Mouse (Mus musculus): Measurements from ENCODE around the gene Zbtb3.

Gene Zbtb3

DNA sequence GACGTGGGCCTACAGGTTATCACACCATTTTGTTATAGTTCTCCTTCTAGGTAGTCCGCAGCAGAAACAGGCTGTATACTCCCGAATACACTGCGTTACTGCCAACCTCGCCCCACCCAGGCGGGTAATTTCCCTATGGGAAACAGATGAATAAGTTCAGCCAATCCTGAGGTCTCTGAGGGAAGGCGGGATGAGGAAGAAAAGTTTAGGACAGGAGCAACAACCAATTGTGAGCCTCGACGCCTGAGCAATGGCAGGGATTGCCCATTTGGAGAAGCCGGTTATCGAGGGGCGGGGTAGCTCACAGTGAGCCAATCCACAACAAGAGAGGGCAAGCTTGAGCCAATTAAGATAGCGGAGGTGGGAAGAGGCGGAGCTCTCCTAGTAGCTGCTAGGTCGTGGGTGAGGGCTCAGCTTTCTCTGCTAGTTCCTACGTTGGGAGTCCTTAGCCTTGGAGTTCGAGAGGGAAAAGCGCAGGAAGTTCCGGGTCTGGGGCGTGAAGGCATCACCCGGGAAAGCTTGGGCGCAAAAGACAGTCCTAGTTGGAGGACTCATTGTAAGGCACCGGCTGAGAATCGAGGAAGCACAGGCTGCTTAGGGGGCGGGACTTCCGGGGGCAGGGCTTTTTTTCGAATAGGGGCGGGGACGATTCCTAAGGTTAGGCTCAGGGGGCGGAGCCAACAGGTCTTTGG lies at the start of gene Zbtb3:
Gene Zbtb3, plus strand, starts transcription at position 426 of the 692 bp plus-strand sequence.
- DNase-seq (ENCODE audit: low read depth, low spot score): peak; percentile 100

DNA sequence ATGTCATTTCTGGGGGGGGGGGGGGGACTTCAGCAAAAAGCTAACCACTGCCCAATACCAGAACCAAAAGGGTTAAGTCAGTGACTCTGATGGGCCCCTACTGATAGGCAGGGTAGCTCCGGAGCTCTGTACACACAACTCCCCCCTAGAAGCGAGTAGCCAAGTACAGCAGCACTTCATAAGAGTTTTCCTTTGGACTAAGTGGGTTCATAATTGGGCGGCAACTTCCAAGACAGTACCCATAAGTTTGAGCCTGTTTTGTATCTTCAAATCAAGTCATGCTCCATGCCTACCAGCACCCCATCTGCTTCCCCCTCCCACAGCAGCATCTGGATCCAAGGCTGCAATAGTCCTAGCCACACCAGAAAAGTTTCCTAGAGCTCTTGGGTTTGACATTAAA lies 46.7 kb upstream of the Zbtb3 start:
- no peak for DNase-seq (ENCODE audit: low read depth, low spot score)

DNA sequence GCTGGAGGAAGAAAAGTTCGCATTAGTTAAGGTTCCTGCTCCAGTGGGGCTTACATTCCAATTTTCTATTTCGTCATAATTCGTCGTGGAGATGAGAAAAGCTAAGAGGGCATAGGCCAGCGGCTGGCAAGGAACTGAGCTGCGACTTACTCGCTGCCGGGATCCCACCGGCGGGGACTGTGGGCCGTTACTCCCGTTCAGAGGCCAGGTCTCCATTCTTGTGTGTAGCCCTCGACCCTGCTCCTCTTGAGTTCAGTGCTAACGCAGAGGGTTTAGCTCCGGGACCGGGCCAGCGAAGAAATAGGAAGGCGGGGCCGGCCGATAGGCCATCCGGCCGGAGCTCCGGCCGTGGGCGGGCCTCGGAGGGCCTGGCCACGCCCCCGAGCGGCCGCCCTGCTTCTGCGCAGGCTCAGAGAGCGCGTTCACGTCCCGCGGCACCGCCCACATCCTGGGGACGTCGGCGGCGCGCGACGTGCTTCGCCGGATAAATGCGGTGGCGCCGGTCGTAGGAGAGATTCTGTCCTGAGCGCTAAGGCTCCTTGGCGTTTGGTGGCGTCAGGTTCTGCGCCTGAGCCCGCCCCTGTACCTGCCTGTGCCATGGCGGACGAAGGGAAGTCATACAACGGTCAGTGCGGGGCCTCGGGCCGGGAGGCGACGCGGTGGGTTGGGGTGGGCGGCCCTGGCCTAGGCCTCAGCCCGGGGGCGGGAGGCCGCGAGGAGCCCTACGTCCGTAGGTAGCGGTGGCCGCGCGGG lies 45.5 kb upstream of the Zbtb3 start, which contains the start of gene Nxf1:
Gene Nxf1, plus strand, starts transcription at position 439 of the 753 bp plus-strand sequence.
- DNase-seq (ENCODE audit: low read depth, low spot score): peak; percentile 94

DNA sequence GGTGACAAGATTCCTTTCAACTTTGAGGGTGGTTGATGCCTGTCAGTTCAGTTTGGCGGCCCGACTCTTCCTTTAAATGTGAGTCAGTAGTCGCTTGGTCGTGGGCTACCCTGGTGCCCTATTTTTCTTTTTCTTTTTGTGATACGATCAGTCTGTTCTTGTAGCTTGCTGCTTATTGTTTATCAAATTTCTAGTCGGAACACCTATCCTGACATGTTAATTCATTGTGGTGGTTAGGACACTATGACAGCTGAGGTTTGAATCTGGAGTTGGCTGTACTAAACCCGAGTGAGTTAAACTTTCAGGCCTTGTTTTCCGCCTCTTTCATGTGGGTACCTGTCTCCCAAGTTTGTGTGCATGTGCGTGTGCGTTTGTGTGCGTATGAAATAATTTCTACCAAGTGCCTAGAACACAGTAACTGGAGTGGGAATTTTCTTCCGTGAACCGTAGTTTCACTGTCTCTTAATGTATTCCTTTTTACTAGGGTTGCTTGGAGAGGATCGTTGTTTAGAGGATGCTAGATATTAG lies 44.8 kb upstream of the Zbtb3 start:
- no peak for DNase-seq (ENCODE audit: low read depth, low spot score)

DNA sequence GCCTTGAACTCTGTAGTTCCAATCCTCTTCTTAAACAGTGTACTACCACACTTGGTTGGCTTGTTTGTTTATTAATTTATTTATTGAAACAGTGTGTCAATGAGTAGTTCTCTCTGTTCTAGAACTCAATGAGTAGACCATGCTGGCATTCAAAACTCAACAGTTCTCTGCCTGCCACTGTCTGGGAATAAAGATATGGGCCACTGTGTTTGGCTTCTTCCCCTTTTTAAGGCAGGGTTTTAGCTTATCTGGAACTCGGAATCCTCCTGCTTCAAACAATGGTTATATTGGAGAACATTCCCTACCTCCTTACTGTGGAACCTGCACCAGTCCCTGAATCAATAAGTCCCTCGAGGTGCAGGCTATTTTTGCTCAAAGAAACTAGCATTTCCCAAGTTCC lies 43.5 kb upstream of the Zbtb3 start:
- no peak for DNase-seq (ENCODE audit: low read depth, low spot score)

DNA sequence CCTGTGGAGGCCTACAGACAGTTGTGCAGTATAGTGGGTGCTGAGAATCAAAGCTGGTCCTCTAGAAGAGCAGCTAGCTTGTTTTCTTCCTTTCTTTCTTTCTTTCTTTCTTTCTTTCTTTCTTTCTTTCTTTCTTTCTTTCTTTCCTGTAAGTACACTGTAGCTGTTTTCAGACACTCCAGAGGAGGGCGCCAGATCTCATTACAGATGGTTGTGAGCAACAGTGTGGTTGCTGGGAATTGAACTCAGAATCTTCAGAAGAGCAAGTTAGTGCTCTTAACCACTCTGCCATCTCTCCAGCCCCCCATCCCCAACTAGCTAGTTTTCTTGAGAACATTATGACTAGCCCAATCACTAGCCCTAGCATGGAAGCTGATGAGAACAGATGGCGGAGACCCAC lies 41.6 kb upstream of the Zbtb3 start:
- DNase-seq (ENCODE audit: low read depth, low spot score): peak; percentile 43

DNA sequence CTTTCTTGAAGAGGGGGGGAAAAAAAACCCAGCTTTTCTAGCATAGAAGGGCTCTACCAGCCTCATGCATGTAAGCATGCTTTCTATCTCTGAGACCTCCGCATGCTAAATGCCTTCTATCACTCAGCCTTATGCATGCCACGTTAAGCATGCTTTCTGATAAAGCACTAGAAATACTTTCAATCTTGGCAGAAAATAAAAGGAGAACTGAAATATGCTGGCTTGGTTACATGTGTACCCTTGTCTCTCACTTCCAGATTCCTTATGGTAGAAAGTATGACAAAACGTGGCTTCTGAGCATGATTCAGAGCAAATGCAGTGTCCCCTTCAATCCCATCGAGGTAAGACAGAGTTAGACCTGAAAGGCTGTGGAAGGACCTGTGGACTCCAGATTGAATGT lies 39.1 kb upstream of the Zbtb3 start:
- DNase-seq (ENCODE audit: low read depth, low spot score): no peak

DNA sequence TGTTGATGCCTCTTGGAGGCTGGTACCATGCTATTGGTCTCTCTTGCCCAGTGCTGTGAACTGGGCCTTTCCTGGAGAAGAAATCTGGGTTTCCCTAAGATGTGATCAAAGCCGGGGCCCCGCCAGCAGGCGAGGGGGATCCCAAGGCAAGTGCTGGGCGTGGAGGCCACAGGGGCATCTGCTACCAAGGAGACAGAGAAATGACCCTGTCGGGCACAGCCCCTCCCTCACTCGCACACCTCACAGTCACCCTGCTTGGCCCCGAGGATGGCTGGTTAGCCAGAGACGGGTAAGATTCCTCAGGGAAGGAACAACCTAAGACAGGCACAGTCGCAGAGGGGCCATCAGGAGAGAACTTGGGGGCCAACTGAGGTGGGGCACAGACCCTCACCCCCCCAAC lies 36.8 kb upstream of the Zbtb3 start:
- DNase-seq (ENCODE audit: low read depth, low spot score): no peak

DNA sequence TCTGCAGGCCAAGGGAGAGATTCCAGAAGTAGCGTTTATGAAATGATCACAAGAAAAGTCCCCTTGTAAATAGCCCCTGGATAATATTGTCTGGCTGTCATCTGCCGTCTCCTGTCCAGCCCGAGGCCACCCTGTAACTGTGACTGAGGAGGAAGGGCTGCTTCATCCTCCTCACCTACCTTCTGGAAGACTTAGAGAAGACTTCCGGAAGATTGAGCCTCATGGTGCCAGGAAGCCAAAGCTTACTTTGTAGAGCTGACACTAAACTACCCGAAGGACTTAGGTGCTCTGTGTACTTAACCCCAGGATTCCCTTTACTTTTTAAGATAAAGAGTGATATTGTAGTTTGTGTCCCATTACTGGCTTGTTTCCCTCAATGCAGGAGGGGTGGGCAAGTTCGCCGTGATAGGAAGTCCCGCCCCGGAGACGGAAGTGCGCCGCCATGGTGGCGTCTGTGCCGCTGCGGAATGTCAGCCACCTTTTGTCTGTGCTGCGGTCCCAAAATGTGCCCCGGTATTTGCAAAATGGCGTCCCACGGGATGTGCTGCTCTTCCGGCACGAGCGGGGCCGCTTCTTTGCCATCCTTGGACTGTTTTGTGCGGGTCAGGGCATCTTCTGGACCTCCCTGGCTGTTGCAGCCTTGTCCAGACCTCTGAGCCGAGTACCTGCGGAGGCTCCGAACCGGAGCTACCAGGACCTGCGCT lies 31.6 kb upstream of the Zbtb3 start, which contains the start of gene Tmem223:
Gene Tmem223, plus strand, starts transcription at position 430 of the 704 bp plus-strand sequence.
- DNase-seq (ENCODE audit: low read depth, low spot score): peak; percentile 88

DNA sequence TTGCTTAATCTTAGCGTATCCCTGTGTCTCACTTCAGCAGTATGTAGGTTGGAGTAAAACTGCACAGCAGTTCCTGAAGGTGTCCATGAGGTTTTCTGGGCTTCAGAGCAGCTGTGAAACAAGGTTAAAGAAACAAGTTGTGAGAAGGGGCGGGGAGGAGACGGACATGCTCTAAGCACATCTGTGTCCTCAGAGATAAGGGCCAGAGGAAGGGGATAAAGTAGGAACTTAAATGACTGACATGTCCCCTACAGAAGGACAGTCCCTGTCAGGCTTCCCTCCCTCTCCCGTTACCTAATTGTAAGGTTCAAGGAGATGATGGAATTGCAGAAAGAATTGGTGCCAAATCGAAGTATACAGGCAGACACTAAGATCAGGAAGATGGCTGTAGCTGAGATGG lies 29.4 kb upstream of the Zbtb3 start:
- DNase-seq (ENCODE audit: low read depth, low spot score): peak; percentile 14

DNA sequence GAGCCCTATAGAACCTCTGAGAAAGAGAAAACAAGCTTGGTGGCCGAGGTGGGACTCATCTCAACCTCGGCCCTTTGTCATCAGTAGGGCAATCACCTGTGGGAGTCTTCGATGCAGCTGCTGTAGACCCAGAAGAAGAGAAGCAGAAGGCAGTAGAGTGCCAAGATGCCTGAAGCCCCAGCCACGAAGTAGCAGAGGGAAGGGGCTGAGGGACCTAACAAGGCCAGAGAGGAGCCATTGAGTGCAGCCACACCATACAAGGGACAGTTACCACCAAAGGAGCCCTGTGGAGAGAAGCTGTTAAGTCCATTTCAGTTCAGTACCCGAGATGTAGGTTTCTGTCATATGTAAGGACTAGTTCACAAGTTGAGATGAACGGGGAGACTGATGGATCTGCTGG lies 28.9 kb upstream of the Zbtb3 start:
- DNase-seq (ENCODE audit: low read depth, low spot score): peak; percentile 14

DNA sequence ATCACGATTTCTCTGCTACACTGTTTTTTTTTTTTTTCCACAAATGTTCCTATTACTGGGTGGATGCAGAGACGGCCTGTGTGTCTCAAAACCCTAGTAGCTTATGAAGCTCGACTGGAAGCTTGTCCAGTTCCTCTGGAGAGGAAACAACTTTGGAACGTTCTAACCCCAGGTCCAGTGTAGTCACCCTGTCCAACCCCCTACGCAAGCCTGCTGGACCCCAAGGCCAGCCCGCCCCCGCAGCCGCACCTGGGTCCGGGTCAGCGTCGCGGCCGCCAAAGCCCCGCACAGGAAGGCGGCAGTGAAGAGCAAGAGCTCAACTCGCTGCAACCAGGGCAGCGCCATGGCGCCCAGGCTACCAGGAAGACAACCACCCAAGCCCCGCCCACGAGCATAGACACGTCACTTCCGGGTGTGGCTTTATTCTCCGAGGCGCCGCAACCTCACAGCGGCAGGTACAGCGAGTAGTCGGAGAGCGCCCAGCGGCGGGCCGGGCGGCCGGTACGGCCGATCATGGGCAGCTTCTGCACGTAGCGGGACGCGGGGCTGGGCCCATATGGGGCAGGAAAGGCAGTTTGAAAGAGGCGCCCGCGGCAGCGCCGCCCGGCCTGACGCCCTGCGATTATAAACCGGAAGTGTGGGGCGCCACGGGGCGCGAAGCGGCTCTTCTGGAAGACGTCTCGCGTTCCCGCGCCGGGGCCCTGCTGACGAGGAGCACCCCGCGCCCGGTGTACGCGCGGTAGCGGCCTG lies 28.1 kb upstream of the Zbtb3 start, which contains the start of gene Tmem179b:
Gene Tmem179b, minus strand, starts transcription at position 382 of the 750 bp plus-strand sequence.
- DNase-seq (ENCODE audit: low read depth, low spot score): peak; percentile 96

DNA sequence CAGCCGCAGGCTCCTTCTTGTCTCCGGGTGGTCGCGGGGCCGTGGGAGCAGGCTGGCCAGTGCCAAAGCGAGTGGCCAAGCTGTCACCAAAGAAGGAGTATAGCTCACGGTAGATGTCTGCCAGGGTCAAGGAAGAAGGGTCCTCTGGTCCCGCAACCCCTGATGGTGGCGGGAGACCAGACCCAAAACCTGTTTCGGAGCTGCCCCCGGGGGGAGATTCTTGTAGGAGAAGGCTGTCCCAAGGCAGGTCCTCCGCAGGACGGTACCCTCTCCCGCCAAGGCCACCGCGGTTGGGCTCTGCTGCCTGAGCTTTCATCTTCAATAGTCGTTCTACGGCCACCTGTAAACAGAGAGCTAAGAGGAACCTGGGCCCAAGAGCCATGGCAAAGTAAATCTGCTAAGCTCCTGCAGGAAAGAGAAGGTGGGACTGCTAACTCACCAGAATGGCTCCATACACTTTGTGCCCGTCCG lies 27.4 kb upstream of the Zbtb3 start:
- DNase-seq (ENCODE audit: low read depth, low spot score): peak; percentile 55

DNA sequence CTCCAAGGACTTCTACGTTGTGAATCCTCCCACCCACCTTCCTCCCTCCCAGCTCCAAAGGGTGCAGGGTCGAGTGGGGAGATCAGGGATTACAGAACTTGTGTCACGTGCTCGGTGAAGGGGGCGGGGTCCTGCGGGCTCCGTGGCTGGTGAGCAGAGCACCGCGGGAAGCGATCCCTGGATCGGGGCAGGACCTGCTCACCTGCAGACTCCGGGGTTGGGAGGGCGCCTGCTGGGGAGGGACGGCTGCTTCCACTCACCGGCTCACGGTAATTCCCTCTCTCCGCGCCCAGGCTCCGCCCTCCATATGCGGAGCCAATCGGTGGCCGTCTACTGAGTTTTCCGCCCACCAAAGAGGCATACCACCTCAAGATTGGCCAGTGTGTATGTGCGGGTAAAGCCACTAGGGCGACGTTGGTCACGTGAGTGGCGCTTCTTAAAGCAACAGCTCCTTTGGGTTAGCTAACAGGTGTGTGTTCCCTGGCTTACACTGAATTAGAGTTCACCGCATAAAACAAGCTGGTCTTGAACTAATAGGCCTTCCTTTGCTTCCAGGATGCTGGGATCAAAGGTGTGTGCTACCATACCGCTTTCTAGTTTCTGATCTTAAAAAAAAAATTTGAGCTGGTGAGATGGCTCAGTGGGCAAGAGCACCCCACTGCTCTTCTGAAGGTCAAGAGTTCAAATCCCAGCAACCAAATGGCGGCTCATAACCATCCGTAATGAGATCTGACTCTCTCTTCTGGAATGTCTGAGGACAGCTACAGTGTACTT lies 16.2 kb upstream of the Zbtb3 start, which contains the start of gene Taf6l:
Gene Taf6l, minus strand, starts transcription at position 410 of the 774 bp plus-strand sequence.
- peak; percentile 99 for DNase-seq (ENCODE audit: low read depth, low spot score)

DNA sequence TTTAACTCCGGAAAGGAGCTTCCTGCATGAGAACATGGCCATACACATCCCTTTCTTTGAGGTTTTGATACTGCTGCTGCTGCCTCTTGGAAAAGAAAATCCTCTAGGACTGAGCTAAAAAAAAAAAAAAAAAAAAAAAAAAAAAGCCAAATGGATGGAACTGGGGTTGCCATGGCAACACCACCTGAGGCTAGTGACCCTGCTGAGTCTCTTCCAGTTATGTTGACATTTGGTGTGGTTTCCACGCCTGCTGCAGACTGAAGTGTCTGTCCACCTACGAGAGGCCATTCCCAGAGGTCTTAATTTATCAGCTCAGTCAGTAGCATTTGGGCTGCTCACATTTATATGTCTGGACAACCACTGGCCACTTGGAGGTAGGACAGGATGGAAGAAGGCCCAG lies 13.8 kb upstream of the Zbtb3 start:
- peak; percentile 57 for DNase-seq (ENCODE audit: low read depth, low spot score)

DNA sequence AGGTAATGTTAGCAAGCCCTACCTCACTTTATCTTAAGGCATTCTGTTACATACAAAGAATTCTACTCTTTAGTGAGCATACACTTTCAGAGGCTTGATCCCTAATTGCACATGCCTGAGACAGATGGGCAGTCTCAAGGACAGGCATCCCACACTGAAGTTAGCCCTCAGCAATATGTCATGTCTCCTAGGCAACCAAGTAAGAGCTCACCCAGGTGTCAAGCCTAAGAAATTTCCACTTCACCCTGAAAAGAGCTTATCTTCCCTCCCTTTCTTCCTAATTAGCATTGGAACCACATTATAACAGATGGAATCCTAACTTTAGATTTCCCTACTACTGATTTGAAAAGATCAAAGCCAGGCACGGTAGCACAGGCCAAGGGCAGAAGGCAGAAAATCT lies 13.2 kb upstream of the Zbtb3 start:
- DNase-seq (ENCODE audit: low read depth, low spot score): no peak

DNA sequence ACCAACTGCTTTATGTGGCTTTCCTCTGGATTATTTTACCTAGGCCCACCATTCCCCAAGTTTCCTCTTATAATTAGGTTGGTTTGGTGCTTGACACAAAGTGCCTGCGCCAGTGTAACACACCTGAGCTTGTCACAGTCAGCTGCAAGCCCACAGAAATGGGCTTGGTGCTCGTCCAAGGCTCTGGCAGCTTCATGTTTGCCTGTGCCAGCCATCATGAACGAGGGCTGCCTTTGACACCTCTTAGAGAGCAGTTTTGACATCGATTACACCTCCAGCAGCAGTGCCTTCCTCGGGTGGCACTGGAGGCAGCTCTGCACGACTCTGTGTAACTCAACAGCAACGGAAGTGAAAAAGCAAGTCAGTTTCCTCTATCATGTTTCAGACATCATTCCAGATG lies 12.2 kb upstream of the Zbtb3 start:
- DNase-seq (ENCODE audit: low read depth, low spot score): no peak

DNA sequence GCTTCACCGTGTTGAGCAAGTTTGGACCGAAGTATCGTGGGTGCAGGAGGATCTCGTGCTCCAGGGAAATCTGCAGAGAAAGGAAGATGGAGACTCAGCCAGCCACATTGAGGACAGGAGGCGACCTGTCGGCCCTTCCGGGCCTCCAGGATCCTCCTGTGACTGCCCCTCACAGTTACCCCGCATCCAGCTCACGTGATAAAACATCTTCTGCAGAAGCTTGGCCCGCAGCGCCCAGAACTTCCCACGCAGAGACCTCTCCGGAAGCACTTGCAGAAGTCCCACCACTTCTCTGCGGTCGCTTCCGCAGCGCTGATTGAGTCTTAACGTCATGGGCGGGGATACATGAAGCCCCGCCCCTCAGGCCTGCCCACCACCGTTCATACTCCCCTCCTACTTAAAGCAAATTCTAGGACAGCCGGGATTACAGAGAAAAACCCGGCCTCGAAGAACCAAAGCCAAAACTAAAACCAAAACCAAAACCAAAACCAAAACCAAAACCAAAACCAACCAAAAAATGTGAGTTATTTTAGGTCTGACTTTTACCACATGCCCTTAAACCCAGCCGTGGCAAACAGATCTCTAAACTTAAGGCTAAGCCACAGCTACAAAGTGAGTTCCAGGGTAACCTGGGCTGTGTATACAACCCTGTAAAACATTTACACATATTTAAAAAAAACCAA lies 4.0 kb upstream of the Zbtb3 start, which contains the start of gene Polr2g:
Gene Polr2g, minus strand, starts transcription at position 314 of the 683 bp plus-strand sequence.
- DNase-seq (ENCODE audit: low read depth, low spot score): peak; percentile 96

DNA sequence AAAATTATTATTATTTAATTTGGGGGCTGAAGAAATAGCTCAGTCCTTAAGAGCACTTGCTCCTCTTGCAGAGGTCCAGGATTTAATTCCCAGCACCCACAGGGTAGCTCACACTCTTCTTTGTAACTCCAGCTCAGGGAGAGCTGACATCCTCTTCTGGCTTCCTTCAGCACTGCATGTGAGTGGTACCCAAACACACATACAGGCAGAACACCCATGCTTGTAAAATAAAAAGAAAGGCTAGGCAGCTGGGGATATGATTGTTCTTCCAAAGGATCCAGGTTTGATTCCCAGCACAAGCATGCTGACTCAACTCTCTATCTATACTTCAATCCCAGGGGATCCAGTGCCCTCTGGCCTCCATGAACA lies 3.4 kb upstream of the Zbtb3 start:
- DNase-seq (ENCODE audit: low read depth, low spot score): no peak

All from R1 (cell line).